Mouse (Mus musculus) common myeloid progenitor, adult 5-6 weeks (primary cell): ENCODE results near the gene Edn2. TPM values are rescaled to one million over a fixed set of nuclear protein-coding genes. Genes with fewer than 3 reads are reported as not detected.
A peak's percentile ranks its signal among the peaks of the same experiment; 100 is the strongest.

Source experiments
- ATAC-seq: replicated peaks from 2 replicates; pipeline ENCODE4 v1.8.0; 2016; ENCODE audit warnings: low read depth, mild to moderate bottlenecking, moderate TSS enrichment, inconsistent platforms; ENCODE audit not compliant: poor library complexity, severe bottlenecking
- total RNA-seq: library from RNA; stranded (forward); fragments of 200-1000, 187-1606 nt; gene quantifications from 2 replicates; pipeline ENCODE4 v1.2.3, GENCODE M21; 2017

The Edn2 gene
- total RNA-seq, result not detected in 2 replicates

DNA sequence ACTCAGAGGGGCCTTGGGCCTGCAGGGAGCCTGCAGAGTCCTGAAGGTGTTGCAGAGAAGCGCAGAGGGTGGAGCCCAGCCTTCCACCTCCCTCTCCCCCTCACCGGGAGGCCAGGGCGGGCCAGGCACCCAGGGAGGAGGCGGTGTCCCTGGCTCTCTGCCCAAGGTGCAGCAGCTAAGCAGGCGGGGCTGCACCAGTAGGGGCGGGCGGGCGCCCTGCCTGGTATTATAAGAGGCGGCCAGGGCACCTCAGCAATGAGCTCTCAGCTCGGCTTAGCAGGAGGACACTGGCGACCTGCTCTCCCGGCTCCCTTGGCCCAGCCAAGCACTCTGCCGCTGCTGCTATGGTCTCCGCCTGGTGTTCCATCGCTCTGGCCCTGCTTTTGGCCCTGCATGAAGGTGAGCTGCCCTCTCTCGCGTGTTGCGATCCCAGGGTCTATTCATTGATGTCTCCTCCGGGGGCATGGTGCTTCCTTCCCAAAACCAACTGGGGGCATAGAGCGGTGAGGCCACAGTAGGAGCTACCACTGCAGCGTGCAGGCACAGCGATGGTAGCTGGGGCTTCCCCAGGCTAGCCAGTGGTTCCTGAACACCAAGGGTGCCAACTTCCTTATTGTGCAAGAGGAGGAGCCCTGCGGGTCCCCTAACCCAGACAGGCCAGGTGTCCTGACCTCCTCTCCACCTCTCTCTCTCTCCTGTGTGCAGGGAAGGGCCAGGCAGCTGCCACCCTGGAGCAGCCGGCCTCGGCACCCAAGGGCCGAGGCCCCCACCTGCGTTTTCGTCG, at the start of gene Edn2:
Gene Edn2 (plus strand): TSS at position 41 of the 784 bp plus-strand sequence.
- peak; percentile 85 for ATAC-seq

DNA sequence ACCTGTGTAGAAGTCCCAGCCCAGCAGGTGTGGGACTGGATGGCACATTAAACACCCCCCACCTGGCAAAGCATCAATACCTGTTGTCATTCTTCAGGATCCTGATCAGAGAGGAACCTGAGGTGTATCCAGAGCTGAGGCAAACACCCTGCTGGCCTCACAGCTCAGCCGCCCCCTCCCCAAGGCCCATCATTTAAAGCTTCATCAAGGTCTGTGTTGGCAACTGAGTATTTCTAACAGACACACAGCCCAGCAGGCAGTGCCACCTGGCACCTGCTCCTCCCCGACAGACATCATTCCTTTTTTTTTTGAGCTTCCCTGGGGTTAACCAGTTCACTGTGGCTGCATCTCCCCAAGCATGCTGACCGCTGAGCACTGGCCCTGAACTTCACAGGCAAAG, 45.5 kb upstream of the Edn2 start:
- no peak for ATAC-seq

DNA sequence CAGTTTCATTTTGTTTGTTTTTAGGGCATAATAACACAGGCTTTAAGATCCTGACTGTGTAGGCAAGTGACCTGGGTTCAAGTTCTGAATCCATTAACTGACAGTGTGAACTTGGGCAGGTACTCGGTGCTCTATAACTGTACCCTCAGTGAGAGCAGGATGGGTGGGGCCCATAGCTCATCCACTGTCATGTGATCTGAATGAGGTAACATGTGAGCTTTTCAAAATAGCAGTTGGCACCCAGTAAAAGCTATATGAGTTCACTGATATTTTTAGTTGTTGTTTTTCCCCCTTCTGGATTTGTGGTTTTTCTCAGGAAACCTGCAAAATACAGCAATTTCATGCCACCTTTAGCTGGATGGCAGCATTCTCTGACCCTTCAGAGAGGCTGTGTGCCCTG, 44.7 kb upstream of the Edn2 start:
- 0 out of 2 replicates have a peak, but pooled peaks have one; percentile 43 for ATAC-seq

DNA sequence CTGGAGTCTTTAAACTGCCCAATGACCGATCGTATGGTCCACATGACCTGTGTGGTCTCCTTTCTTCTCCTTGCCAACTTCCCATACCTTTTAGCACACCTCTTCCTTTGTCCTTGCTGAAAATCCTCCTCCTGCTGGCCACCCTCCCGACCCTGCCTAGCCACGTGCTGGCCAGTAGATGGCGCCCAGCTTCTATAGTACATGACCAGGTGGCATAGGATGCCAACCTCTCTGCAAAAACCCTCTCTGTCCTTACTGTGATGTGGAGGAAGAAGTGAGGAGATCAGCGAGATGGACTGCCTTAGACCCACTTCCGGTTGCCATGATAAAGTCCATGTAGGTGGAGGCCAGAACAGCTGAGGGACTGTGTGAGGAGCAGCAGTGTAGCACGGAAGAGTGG, 40.7 kb upstream of the Edn2 start:
- ATAC-seq, result peak; percentile 87

DNA sequence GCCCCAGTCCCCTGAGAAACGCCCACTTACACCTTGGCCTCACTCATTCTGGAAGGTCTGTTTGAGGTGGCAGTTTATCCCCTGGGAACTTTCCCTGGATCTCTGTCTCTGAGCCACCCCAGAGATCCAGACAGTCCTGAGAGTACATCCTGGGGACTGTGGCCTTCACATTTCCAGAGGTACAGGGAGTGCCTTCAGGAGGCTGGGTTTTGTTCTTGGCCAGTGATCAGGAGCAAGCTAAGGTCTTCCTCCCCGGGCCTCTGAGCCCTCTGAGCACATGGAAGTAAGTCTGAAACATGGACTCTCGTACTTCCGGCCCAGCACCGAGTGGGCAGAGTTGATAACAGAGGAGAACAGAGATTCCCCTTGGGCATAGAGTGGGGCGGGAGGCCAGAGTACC, 36.4 kb upstream of the Edn2 start:
- no peak for ATAC-seq

DNA sequence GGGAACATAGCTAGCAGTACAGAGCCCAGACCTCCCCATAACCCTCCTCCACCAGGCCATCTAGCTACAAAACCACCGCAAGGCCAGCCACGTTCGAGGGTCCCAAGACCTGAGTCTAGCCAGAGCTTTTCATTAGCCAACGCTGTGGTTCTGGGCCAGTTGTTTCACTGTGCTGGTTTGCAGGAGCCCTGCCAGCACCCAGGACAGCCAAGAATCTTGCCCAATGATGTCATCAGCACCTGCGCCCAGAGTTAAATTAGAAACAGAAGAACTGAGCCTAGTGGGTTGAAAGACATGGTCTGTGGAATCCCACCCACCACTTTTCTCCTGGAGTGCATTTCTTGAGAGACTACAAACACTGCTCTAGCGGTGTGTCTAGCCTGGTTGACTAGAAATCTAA, 35.0 kb upstream of the Edn2 start:
- no peak for ATAC-seq

DNA sequence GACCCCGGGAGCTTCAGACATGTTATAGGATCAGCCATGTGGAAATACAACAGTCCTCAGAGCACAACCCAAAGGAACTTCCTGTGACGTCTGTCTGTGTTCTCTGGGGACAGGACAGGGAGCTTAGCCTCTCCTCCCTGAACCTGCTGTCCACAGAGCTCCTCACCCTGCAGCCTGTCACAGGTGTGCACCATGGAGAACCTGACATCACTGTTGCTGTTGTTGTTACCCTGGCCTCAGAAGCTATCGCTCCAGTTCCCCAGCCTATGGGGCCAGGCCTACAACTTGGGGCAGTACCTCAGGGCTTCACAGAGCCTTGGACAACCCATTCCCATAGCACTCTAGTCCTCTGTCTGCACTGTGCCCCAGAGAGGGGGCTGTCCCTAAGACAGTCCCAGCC, 33.7 kb upstream of the Edn2 start:
- ATAC-seq, result no peak

DNA sequence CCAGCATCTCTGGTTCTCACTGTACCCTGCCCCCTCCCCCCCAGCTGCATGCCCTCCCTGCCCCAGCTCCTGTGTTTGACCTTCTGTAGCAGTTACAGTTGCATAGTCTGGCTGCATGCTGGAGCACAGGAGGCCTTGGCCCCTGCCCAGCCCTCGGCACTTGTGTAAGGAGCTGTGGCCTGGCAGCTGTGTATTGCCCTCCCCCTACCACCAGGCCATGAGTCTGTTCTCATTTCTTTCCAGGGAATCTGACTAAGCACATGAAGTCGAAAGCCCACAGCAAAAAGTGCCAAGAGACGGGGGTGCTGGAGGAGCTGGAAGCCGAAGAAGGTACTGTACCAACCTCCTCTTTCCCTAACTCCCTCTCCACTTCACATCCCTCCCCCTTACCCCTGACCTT, 33.0 kb upstream of the Edn2 start:
- ATAC-seq, result no peak

DNA sequence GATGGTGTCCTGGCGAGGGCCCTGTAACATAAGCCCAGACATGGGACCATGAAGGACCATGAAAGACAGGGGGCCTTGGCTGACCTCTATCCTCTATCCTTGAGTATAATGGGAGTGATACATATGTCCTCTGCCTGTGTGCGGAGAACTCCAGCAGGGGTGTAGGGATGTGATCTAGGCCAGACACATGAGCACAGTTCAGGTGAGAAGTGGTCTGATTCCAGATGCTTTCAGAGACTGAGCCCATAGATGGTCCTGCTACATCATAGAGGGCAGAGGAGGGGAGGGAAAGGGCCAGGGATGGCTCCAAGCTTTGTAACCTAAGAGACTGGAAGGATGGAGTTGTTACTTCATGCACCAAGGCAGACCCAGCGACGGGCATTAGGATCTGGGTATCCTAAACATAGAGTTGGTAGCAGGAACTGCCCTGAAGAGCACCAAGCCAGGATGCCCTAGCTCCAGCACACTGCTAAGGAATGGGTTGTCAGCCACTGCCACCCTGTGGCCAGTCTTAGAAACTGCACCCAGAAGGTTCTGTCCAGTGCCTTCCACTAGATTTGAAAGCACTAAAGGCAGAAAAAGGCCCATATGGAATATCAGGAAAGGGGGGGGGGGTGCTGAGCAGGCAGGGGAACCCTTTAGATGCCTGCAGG, 31.6 kb upstream of the Edn2 start:
- peak; percentile 90 for ATAC-seq

DNA sequence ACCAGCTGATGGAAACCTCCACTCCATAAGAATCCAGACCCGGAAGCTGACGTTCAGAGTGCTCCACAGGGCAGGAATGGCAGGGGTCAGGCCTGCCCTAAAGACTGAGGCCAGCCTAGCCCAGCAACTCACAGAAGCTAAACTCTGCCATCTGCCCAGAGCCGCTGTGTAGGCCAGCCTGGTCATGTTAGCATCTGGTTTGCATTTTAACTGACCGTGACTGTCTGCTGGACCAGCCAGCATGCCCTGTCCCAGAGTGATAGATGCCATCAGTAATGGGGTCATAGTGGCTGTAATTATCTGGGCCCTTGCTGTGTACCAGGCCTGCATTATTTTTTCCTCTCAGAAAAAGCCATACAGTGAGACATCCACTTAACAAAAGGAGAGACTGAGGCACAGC, 30.1 kb upstream of the Edn2 start:
- no peak for ATAC-seq

DNA sequence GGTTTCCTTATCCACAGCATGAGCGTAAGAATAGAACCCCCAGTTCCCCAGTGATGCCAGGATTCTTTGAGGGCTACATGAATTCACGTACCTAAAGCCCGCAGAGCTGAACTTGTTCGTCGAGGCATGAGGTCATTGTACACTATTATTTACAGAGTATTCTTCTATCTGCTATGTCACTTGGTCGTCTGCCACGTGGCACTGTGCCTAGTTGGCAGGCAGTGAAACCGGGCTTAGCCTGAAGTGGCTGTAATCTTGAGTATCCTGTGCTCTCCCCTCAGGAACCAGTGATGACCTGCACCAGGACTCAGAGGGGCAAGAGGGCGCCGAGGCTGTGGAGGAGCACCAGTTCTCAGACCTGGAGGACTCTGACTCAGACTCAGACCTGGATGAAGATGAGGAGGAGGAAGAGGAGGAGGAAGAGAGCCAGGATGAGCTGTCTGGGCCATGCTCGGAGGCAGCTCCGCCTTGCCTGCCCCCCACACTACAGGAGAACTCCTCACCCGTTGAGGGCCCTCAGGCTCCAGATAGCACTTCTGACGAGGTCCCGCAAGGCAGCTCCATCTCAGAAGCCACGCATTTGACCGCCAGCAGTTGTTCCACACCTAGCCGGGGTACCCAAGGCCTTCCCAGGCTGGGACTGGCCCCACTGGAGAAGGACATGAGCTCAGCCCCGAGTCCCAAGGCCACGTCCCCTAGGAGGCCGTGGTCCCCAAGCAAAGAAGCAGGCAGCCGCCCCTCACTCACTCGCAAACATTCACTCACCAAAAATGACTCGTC, 29.4 kb upstream of the Edn2 start:
- ATAC-seq, result no peak

DNA sequence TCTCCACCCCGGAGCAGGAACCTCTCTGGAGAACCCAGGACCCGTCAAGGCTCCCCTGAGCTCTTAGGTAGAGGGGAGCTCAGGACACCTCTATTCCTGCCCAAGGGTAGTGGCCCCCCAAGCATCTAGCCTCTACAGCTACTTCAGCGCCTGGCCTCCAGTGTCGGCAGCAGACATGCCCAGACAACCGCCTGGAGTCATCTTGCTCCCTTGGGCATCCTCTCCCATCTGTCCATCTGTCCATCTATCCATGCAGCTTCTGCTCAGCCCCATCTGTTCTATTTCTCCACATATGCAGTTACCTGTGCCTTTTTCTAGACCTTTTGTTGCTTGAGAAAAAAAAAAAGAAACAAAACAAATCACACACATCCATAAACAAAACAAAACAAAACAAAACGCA, 26.8 kb upstream of the Edn2 start:
- no peak for ATAC-seq

DNA sequence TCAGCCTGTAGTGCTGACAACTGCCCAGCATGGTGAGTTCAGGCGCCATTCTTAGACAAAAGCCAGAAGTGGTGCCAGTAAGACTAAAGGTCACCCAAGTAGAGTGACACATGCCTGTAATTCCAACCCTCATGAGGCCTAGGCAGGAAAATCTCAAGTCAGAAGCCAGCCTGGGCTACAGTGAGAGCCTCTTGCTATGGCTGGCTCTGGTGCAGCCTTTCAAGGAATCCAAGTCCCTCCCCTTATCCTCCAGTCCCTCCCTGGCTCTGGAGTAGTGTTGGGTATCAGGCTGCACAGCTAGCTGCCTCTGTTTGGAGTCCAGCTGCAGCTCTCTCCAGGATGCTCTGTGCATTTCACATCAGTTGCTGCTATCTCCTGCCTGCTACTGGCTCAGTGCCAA, 19.2 kb upstream of the Edn2 start:
- no peak for ATAC-seq

DNA sequence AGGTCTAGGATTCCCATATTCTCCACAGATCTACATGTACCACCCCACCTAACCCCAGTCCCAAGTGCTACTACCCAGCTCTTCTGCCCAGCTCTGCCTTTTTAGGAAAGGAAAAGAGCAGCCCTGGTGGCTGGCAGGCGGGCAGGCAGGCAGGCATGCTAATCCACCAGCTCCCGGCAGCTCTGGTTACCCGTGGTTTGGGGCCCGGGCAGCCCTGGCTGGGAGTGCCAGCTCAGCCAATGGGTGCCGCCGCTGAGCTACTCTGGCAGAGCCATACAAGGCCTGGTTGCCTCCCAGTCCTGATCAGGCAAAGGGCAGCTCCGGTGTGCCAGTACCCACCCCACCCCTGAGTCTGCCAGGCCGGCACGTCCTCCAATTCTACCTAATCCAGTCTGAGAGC, 18.1 kb upstream of the Edn2 start:
- ATAC-seq, result no peak

DNA sequence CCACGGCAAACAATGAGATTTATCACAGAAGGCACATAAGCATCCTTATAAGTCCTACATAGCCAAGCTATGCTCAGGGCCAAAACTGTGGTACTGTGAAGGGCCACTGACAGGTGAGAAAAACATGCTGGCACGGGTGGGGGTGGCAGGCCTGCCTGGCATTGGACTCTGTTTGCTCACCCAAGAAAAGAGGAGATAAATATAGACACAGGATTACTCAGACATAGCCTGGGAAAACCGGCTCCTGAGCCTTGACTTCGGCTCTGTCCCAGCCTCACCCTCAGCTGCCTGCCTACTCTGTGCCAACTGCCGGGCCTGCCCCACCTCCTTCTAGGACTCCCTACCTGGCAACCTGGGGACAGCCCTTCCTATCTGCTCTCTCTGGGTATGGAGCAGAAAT, 16.7 kb upstream of the Edn2 start:
- no peak for ATAC-seq

DNA sequence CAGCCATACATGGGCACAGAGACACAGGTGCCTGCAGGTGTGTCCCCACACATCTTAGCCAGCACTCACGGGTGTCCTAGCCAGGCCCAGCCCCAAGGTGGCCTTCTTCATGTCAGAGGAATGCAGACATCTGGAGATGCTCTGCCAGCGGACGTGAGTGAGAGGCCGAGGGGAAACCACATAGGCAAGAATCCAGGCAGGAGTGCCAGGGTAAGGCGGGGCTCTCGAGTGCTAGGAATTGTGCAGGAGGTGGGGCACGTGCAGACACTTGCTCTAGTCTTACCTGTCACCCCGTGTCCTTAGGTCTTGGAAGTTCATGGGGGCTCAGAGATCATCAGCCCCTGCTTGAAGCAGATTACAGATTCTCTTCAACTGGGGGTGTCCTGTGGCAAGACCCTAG, 15.1 kb upstream of the Edn2 start:
- ATAC-seq, result no peak

DNA sequence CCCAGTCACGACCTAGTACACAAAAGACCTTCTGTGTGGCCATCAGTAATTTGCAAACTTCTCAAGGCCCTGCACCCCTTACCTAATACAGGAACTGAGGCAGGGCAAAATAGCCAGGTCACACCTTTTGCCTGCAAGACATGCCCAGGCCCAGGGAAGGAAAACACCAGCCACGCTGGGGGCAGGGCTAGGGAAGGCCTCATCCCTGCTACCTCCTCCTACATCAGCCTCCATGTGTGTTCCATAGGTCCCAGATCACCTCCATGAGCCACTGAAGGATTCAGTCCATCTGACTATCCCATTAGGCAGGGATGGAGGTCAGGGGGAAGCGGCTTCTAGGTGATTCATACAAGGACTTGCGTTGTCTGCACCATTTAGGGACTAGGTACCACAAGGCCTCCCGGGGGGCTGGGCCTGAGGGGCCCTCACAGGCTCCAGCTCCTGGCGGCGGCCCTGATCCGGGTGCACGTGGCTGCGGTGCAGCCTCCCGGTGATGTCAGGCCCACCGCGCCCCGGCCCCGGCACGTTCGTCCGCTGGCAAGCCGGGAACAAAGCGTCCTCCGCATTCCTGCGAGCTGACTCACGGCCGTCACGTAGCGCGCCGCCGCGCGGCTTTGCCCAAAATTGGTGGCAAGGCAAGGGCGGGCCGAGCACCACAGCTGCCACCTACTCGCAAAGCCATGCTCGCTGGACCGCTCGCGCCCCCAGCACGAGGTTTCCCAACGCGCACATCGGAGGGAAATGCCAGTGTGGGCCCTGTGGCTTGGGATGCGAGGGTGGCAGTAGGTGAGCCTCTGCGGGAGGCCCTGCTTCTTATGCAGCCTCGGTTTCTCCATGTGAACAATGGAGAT, 12.5 kb upstream of the Edn2 start:
- ATAC-seq, result peak; percentile 71

DNA sequence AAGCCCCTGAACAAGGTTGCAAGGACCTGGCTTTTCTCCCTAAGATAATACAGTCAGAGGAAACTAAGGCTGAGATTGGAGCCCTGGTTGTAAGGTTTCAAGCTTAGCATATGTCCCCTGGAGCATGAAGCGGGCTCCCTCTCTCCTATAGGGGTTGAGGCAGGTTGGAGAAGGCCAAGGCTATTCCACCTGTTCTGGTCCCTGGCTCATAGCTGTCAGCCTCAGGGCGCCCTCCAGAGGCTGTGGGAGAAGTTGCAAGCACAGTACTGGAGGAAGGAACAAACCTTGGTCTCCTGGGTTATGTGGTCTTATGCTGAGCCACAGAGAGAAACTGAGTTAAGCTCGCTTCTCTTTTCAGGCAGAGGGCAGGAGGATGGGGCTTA, 11.9 kb upstream of the Edn2 start:
- ATAC-seq, result peak; percentile 27; the same call in 1 of the 2 replicates

DNA sequence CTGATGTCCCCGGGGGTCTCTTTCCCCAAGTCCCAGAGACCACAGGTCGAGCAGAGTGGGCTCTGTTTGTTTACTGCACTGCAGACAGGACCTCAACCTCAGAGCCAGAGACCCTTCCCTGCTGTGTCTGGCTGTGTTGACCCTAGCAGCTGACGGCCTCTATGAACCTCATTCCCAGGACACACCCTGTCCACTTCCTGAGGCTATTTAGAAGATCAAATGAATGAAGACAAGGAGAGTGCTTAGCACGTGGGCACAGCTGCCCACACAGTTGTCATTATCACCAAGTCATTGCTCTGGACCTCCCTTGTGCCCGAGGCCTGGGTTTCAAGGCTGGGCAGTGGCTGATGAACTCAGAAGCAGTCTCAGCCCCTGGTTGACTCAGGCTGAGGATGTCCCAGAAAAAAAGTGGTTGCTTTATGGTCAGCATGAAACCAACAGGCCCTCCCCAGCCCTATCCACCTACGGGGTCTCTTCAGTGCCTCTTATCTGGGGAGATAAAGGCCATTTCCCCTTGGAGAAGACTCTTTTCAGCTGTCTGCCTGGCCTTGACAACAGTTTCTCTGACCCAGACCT, 10.6 kb upstream of the Edn2 start:
- no peak for ATAC-seq

DNA sequence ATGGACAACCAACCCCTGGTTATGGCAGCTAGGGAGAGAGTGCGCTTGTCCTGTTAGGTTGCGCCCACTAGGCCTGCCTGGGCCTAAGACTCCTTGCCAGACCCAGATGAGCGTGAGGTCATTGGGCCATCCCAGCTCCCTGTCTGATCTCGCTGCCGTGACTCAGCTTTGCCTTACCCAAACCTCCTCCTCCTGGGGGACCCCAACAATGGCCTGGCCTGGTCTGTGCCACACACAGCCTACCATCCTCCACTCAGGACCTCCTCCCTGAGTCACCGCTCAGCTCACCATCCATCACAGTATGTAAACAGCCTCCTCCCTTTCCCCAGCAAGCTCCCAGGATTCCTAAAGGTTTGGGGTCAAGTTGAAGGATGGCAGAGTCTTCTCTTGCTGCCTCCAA, 9.1 kb upstream of the Edn2 start:
- ATAC-seq, result no peak
